Mouse (Mus musculus) gastrocnemius, adult 2 months (tissue): ENCODE data around the gene Gramd1a. TPM values are rescaled to one million over a fixed set of nuclear protein-coding genes. Genes with fewer than 3 reads are reported as not detected.

Experiments
- DNase-seq: peaks from one replicate; pipeline ENCODE4 v3.0.0; 2022
- H3K27ac ChIP-seq: fragments of 200-600 bp; 2 replicates; pipeline ENCODE4 v1.8.1; 2022; ENCODE audit warnings: mild to moderate bottlenecking
- H3K4me3 ChIP-seq: fragments of 200-600 bp; 2 replicates; pipeline ENCODE4 v1.8.1; 2022; ENCODE audit warnings: mild to moderate bottlenecking, moderate library complexity
- CTCF ChIP-seq: fragments of 200-600 bp; IDR thresholded peaks from 2 replicates; pipeline ENCODE4 v1.8.1; 2022; ENCODE audit warnings: antibody characterized with exemption, mild to moderate bottlenecking, moderate library complexity
- intact Hi-C: fragments of 180-260 bp; cut with DNase I; formaldehyde crosslinking; loops from one replicate; pipeline ENCODE4 v1.15.1; 2025
- total RNA-seq, 2 experiments: library from RNA; stranded (reverse); gene quantifications; 2 replicates each; pipeline ENCODE4 v1.2.3; 2021

Gramd1a gene
- total RNA-seq, 2 experiments from 2014 or later, result 47.2 to 61.7 TPM

GRCm38 (mm10) chr7:31126851-31127724 is 28.6 kb downstream of the Gramd1a start, which contains the start of gene Scn1b:
Gene Scn1b (minus strand): TSS chr7:31127003.
- peak within 1 kb of the TSS; percentile 91 for H3K4me3 ChIP-seq
- TF ChIP-seq CTCF, result no peak
- peak; percentile 91 for DNase-seq
- intact Hi-C loops, result no loop called here
- peak within 1 kb of the TSS; percentile 99 for H3K27ac ChIP-seq

GRCm38 (mm10) chr7:31126211-31126751 is 29.4 kb downstream of the Gramd1a start:
- Histone ChIP-seq H3K4me3 (peak overlapping the region; percentile 91), H3K27ac (peak overlapping the region; percentile 99)
- no peak for TF ChIP-seq CTCF
- DNase-seq, result peak; percentile 91
- intact Hi-C loops, result no loop called here

GRCm38 (mm10) chr7:31125116-31125515 is 30.6 kb downstream of the Gramd1a start:
- DNase-seq, result peak; percentile 58

GRCm38 (mm10) chr7:31124381-31124780 is 31.3 kb downstream of the Gramd1a start:
- intact Hi-C loops, result no loop called here

More at GRCm38 (mm10) chr7:31125116-31125515, 30.6 kb downstream of the Gramd1a start:
- peak overlapping the region; percentile 91 for H3K4me3 ChIP-seq
- peak overlapping the region; percentile 99 for H3K27ac ChIP-seq
- intact Hi-C loops, result no loop called here
- no peak for TF ChIP-seq CTCF

GRCm38 (mm10) chr7:31123697-31124096 is 32.0 kb downstream of the Gramd1a start:
- peak overlapping the region; percentile 91 for H3K4me3 ChIP-seq
- no peak for TF ChIP-seq CTCF
- intact Hi-C loops, result no loop called here
- H3K27ac ChIP-seq, result peak overlapping the region; percentile 99
- no peak for DNase-seq

More at GRCm38 (mm10) chr7:31124381-31124780, 31.3 kb downstream of the Gramd1a start:
- TF ChIP-seq CTCF, result no peak
- Histone ChIP-seq H3K27ac (peak overlapping the region; percentile 99), H3K4me3 (peak overlapping the region; percentile 91)
- no peak for DNase-seq

GRCm38 (mm10) chr7:31122641-31123631 is 32.8 kb downstream of the Gramd1a start:
- Histone ChIP-seq H3K4me3 (peak overlapping the region; percentile 91; the same call in 1 of the 2 replicates), H3K27ac (peak overlapping the region; percentile 46; the same call in 1 of the 2 replicates)
- DNase-seq, result no peak
- intact Hi-C loops, result no loop called here
- TF ChIP-seq CTCF, result no peak

GRCm38 (mm10) chr7:31119556-31119955 is 36.1 kb downstream of the Gramd1a start:
- intact Hi-C loops, result no loop called here
- no peak overlapping the region; the same call in 1 of the 2 replicates for H3K4me3 ChIP-seq
- H3K27ac ChIP-seq, result peak overlapping the region; percentile 93
- peak; percentile 61 for DNase-seq
- no peak for TF ChIP-seq CTCF

- no peak for TF ChIP-seq CTCF
- intact Hi-C loops, result no loop called here
- H3K4me3 ChIP-seq, result peak overlapping the region; percentile 40; the same call in 1 of the 2 replicates
- H3K27ac ChIP-seq, result peak overlapping the region; percentile 93
- DNase-seq, result peak; percentile 91
Measured at GRCm38 (mm10) chr7:31118486-31118885, 37.2 kb downstream of the Gramd1a start.

- no peak for TF ChIP-seq CTCF
- peak overlapping the region; percentile 93 for H3K27ac ChIP-seq
- peak overlapping the region; percentile 46 for H3K4me3 ChIP-seq
- intact Hi-C loops, result no loop called here
- DNase-seq, result no peak
Measured at GRCm38 (mm10) chr7:31117465-31117864, 38.2 kb downstream of the Gramd1a start.

GRCm38 (mm10) chr7:31116721-31117145 is 39.0 kb downstream of the Gramd1a start:
- no peak for TF ChIP-seq CTCF
- peak overlapping the region; percentile 93 for H3K27ac ChIP-seq
- intact Hi-C loops, result no loop called here
- DNase-seq, result peak; percentile 56
- peak overlapping the region; percentile 46 for H3K4me3 ChIP-seq

GRCm38 (mm10) chr7:31115587-31116043 is 40.1 kb downstream of the Gramd1a start:
- intact Hi-C loops, result no loop called here
- Histone ChIP-seq H3K4me3 (peak overlapping the region; percentile 46), H3K27ac (peak overlapping the region; percentile 93)
- peak; percentile 89 for DNase-seq
- TF ChIP-seq CTCF, result no peak

GRCm38 (mm10) chr7:31115182-31115581 is 40.5 kb downstream of the Gramd1a start, which contains the start of gene Hpn:
Gene Hpn (minus strand): TSS chr7:31115290.
- no peak for TF ChIP-seq CTCF
- intact Hi-C loops, result no loop called here
- peak; percentile 61 for DNase-seq
- H3K27ac ChIP-seq, result peak within 1 kb of the TSS; percentile 93
- peak within 1 kb of the TSS; percentile 46 for H3K4me3 ChIP-seq
